Mouse (Mus musculus): ENCODE measurements around the gene Cd44.

Cd44 gene

DNA sequence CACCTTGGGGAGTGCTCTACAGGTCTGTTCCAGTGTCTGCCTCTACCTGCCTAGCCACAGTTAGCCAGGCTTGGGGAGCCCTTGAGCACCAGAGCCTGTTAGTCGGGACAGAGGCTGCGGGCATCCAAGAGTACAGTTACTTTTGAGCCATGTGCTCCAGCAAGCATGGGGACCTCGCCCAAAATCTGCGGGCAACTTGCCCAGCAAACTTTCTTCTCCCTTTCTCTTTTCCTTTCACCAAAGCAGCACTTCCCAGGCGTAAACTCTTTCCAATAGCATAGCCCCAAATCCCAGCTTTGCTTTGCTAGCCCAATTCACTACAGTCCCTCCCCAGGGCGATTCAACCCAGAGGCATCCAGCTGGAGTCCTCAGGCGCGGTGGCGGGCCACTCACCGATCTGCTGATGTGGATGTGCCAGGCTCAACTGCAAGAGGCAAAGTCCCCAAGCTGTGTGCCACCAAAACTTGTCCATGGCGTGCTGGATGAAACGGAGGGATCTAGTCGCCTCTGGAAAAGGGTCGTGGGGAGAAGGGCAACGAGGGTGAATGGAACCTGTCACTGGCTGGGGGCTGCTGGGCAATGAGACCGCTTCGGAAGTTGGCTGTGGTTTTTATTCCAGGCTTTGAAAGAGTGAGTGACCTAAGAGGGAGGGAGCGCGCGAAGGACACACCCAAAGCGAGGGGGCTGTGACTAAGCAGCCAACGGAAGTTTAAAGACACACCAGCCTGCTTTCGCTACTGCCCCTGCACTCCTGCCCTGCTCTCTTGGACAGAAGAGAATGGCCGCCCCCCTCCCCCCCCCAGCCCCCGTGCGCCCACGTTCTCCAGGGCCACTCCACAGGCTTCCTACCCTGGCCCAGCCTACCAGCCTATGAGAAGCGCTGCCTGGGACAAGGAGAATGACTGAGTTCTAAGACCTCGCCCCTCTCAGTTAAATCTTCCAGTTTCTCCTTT, at the start of gene Cd44:
Gene Cd44 (minus strand): TSS at position 791 of the 953 bp plus-strand sequence.
- DNase-seq (ENCODE audit: low spot score) = no peak

DNA sequence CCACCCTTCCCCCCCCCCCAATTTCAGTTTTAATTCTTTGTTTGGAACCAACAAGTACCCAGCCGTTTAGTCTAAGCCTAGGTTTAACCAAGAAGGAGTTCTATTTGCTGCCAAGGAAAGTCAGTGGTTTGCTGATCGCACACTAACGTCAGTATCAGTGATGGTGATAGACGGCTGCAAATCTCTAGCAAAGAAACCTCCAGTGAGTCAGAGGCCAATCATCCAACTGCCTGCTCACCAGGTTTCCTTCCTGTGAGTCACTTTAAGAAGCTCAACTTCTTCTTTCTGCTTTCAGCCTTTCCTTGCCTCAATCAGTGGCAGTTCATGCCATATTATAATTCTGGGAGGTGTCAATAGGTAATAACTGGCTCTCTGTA, 47.0 kb upstream of the Cd44 start:
- no peak for DNase-seq (ENCODE audit: low spot score)

- DNase-seq (ENCODE audit: low spot score) = no peak
These were observed 46.5 kb upstream of the Cd44 start for GRCm38 (mm10) chr2:102947846-102948480.

DNA sequence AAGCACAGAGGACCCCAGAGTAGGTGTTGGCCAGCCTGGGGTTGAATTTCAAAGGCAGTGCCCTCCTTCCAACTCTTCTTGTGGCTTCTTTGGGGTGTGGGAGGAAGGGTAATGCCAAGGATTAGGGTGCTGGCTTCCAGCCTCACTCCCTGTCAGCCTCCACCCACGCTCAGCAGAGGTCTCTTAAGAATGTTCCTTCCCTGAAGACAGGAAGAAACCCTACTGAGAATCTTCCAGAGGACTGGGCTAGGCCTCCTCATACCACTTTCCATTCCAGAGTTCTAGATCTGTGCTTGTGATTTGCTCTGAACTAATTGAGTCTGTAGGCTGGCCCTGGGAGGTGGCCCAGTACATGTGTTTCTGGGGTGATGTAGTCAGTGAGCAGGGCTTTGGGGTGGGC, 43.6 kb upstream of the Cd44 start:
- no peak for DNase-seq (ENCODE audit: low spot score)

GRCm38 (mm10) chr2:102944415-102945012, 43.0 kb upstream of the Cd44 start:
- no peak for DNase-seq (ENCODE audit: low spot score)

DNA sequence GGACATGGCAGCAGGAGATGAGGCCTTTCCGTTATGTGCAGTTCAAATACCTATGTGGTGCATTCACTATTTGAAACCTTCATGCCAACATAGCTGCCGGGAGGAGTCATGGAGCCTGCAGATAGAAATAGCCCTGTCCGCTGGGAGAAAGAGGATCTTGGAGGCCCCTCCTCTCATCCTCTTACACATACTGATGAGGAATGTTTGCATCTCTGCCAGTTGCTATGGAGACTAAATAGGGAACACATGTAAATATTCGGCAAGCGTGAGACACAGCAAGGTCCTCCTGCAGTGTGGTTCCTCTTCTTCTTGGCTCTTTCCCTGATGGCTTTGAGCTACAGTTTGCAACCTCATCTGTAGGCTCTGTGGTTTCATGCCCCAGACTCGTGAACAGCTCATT, 42.5 kb upstream of the Cd44 start:
- DNase-seq (ENCODE audit: low spot score) = no peak

DNA sequence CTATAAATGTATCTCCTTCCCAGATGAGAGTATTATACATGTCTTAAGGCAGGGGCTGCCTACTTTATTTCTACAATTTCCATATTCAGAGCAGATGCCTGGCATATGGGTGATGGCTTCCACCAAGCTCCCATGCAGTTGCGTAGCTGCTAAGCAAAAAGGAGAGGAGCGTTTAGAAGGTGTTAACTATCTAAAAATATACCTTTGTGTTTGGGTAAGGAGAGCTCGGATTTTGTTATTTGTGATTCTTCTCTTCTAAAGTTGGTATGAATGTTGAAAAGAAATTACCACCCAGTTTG, 41.3 kb upstream of the Cd44 start:
- DNase-seq (ENCODE audit: low spot score) = no peak

DNA sequence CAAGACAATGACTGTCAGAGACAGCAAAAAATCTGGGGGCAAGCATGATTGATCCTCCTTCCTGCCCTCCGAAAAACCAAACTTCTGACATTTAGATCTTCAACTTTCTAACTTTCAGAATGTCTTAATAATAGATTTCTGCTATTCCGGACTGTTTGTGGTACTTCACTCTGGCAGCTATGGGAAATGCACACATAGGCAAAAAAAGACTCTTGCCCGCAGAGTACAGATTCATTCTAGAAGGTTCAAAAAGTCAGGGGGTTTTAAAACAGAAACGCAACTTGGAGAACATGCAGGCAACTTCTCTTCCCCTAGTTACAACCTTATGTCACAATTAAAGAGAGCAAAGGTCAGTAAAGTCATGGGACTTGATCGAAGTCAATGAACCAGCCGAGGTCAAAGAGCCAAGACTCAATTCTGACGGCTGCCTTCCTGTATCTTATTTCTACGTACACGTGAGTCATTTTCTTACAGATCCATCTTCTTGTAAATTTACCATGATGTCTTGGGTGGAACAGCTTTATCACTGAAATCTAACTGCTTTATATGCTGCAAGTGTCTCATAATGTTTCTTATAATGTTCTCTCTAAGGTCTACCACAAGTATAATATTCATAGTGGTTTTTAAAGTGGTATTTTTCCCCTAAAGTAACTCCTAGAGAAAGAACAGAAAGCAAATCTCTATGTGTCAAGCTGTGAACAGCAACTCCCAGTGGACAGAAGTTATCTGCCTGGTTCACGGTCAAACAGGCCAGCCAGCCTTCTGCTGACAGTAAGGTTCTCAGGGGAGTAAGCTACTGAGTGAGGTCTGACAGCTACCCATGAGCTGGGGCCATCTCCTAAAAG, 40.7 kb upstream of the Cd44 start:
- DNase-seq (ENCODE audit: low spot score) = no peak

DNA sequence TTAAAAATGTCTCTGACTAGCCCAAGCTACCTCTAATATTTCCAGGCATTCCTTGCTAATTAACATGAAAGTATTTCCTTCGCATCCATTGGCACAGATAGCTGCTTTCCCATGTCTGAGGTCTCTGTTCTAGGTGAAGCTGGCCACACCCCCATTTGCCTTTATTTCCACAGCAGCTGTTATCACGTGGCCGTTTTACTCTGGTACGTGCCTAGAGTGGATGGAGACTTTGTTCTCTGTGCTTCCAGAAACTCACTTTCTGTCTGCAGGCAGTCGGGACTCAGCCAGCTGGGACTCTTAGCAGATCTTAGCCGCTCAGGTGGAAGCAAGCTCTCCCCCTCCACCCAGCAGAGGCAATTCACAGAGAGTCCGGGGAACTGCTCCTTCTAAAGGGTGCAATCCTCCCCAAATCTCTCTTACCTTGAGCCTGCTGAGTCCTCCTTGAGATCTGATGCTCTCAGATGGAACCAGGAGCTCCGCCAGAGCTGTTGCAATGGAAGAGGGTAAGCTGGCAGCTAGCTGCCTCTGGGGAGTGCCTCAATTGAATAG, 39.4 kb upstream of the Cd44 start:
- no peak for DNase-seq (ENCODE audit: low spot score)

DNA sequence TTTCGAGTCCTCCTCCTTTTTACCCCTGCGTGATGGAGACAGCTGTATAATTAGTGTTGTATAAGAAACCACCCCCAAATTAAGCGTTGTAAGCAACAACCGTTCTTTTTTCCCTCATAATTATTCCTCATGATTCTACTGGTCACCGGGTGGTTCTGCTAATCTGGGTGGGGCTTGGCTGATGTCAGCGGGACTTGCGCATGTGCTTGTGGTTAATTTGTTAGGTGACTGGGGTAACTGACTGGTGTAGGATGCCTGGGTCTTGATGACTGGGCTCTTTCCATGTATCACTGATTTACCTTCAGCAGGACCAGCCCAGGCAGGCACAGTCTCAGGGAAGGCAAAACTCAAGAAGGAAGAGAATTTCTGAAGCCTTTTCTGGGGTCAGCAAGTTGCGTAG, 38.7 kb upstream of the Cd44 start:
- no peak for DNase-seq (ENCODE audit: low spot score)

DNA sequence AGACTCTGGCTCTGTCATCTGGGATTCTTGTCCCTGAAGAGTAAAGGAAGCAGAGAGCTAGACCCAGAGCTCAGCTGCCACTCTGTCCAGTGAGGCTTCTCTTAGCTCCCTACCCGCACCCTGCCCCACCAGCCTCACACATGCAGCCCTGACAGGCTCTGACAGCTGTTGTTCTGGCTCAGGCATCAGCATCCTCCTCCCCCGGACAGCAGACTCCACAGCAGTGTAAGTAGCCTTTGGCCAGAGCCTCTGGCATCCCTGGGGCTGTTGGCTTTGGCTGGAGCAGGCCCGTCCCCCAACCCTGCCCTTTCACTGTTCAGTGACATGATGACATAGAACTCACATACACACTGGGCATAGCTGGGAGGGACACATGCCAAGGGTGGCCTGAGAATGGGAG, 35.4 kb upstream of the Cd44 start:
- no peak for DNase-seq (ENCODE audit: low spot score)

GRCm38 (mm10) chr2:102934834-102935233, 33.4 kb upstream of the Cd44 start:
- no peak for DNase-seq (ENCODE audit: low spot score)

DNA sequence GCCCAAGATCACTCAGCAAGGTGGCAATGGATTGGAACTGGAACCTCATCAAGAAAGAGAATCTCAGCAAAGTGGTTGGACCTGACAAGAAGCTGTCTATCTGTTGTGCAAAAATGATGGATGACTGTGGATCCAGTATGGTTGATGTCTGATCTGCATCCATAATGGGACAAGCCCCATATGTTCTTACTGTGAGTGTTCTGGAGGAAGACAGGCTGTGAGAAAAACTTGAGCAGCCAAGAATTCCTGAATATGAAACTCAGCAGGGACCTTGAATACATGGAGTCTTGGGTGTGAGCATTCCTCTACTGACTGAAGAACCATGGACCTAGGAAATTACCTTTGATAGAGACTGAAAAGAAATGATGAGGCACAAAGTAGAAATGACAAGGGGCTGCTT, 32.3 kb upstream of the Cd44 start:
- no peak for DNase-seq (ENCODE audit: low spot score)

DNA sequence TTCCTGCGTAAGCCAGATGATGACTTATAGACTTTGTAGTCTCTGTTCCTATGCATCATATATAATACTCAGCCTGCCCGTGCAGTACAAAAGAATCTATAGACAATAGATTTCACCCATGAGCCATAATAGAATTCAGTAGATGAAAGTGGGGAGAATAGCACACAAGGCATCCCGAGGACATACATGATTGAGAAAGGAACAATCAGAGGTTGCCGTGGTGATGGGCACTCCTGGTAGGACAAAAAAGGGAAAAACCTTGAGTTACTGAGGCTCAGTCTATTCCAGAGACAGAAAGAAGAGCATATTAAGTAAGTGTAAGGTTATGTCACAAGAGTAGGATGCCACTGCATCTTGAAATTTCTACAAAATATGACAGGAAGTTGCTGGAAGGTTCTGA, 31.7 kb upstream of the Cd44 start:
- no peak for DNase-seq (ENCODE audit: low spot score)

DNA sequence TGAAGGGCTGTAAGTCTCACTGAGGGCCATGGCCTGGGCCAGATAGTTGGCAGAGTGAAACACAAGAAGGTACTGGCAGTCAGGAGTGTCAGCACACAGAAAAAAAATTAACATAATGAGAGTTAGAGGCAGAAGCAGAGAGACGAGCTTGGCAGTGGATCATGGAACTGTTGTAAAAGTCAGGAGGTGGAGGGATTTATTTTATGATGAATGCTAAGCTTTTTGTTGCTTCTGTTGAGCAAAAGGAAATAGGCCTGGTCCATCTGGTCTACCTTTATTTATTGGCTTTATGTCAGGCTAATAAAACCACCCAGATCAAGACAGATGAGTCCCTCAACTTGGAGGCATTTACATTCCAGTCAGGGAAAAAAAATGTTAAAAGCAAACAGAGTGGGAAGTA, 31.2 kb upstream of the Cd44 start:
- no peak for DNase-seq (ENCODE audit: low spot score)

DNA sequence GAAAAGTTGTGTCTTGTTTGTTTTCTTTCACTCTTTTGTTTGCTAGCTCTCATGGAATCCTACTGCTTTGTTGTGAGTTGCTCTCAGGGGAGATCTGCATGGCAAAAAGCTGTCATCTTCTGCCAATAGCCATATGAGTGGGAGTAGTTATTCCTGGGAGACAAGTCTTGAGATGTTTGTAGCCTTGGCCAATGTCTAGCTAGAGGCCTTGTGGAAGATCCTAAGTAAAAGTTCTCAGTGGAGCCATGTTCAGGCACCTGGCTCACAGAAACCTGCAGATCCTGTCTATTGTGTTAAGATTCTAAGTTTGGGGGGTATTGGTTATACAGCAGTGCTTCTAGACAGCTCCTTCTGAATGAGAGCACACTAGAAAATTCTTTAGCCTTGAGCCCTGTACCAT, 26.7 kb upstream of the Cd44 start:
- DNase-seq (ENCODE audit: low spot score) = no peak

DNA sequence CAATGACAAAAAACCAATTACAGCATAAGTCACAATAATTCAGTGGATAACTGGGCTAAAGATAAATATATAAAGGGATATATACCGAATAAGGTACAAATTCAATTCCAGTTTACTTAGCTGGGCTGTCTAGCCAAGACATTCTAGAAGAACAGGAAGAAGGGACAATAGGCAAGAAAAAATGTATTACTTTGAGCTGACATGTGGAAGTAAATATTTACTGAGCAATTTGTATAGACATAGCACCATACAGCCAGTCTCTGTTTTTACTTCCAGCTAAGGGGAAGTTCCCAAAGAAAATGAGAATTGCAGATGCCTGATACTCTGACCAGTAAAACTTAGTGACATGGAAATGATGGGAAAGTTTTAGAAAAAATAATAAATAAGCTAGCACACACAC, 23.0 kb upstream of the Cd44 start:
- DNase-seq (ENCODE audit: low spot score) = no peak

DNA sequence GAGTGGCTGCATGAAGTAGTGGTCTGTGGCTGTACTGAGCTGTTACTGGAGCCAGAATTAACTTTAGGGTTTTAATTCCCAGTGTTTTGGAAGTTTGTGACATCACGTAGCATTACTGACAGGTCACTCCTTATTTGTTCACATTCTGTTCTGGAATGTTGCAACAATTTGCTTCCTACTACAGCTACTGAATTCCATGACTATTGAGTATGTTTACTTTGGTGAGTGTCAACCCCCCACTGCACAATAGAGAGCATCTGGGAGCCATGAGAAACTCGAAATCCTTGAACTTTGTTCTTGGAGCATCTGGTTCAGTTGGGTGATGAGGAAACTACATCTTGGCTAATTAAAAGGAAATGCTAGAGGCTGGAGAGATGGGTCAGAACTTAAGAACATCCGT, 22.2 kb upstream of the Cd44 start:
- no peak for DNase-seq (ENCODE audit: low spot score)

DNA sequence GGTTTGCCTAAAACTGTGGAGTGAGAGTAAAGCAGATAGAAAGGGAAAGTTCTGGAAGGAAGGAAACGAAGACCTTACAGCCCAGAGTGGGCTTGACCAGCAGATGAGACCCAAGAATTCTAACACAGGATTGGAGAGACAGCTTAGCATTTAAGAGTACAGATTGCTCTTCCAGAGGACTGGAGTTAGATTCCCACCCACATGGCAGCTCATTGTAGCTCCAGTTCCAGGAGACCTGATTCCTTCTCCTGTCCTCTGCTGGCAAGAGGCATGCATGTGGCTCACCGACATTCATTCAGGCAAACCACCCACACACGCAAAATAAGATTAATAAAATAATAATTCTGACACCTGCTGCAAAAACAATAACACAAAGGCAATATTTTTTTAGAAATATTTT, 20.6 kb upstream of the Cd44 start:
- DNase-seq (ENCODE audit: low spot score) = no peak

DNA sequence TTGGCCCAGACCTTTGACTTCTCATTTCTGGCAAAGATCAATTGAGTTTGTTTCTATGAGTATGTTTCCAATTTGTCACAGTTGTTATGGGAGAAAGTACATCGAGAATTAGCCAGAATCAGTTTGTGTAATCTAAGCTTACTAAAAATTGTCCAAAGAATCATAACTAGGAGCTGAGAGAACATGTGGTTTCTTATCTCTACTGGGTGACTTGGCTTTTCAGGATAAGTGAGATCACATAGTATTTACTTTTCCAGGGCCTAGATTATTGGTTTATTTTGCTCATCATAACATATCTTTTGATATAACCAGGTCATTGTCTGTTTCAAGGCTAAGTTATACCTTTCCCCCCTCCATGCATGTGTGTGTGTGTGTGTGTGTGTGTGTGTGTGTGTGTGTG, 16.8 kb upstream of the Cd44 start:
- DNase-seq (ENCODE audit: low spot score) = no peak

GRCm38 (mm10) chr2:102916596-102916995, 15.1 kb upstream of the Cd44 start:
- no peak for DNase-seq (ENCODE audit: low spot score)

DNA sequence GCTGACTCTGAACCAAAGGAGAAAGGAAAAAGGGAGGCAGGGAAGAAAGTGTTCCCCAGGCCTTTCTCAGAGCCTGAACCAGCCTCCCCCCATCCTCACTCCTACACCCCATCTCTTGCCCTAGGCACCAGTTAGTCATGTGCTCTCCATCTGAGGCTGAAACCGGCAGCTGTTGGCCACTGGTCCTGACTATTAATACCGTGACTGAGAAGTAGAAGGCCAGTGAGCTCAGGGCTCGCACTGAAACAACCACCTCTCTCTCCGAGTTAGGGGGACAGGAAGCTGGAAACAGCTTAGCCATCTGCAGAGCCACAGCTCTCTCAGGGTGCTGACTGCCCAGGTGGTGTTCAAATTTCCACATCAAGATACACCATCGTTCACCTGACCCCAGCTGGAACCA, 13.2 kb upstream of the Cd44 start:
- DNase-seq (ENCODE audit: low spot score) = no peak

Measured in MN1 (cell line).